Mouse (Mus musculus) megakaryocyte-erythroid progenitor cell, adult 5 weeks (primary cell): ENCODE measurements around the gene Kdf1. TPM values are rescaled to one million over a fixed set of nuclear protein-coding genes. Genes with fewer than 3 reads are reported as not detected.

Source experiments
- polyA plus RNA-seq: library from polyadenylated mRNA; stranded (reverse); fragments of >175 nt; gene quantifications from 2 replicates; pipeline ENCODE4 v1.2.3, GENCODE M21; 2012

Gene Kdf1
- 0.09 TPM in 1 of 2 replicates, not detected in the other for polyA plus RNA-seq

DNA sequence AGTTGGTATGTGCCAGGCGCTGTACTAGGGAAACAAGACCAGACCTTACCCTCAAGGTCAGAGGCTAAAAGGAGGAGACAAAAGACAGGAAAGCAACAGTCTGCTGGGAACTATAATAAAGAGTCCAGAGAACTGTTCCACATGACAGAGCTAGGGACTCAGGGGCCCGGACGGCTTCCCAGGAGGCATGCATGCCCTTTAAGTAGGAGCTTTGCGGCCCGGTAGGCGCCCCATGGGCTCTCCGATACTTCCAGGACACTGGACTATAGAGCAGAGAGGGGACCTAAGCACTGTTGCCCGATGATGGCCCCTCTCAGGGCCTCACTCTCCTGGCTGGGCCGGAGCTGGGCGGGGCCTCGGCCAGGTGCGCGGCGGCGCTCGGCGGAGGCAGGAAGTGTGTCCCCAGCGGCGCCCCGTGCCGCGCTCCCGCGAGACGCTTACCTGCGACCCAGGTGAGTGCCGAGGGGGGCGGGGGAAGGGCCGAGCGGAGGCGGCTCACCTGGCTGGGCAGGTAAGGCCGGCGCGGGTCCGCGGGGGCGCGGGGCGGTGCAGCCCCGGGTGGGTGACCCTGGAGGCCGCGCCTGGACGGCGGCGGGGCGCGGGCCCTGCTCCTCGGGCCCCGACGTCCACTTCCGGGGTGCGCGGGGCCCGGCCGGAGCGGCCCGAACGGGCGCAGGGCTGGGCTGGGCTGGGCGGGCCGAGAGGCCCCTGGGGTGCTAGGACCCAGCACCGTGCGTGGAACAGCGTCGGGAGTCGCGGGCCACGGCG, at the start of gene Kdf1:
TSS of gene Kdf1 (plus strand) at position 363 of the 768 bp plus-strand sequence.

DNA sequence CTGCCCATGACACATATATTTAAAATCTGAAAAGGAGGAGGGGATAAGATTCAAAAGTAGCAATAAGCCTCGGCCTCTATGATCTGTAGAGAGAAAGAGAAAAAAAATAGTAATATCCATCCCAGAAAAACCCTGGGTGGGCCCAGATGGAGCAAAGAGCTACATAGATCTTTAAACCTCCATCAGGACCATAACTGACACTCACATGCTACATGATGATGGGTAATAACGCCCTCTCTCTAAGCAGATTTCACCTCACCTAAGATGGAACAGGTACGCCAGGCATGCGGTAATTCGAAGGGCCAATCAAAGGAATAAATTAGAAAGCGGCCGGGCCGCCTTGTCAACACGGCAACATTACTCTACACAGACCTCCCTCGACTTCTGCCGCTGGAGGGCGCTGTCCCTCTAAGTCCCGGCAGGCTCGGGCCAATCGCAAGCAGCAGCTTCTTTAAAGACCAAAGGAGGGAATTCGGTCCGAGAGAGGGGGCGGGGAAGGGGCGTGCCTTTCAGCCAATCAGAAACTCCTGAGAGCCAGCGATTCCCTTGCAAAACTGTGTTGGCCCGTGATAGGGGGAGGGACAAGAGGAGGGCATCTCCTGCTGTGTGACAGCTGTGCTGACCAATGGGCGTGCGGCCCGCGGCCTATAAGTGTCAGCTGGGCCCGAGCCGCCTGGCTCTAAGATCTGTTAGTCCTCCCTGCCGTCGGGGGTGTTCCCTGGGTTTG, 39.1 kb upstream of the Kdf1 start, which contains the start of gene Tent5b:
TSS of gene Tent5b (plus strand) at position 675 of the 727 bp plus-strand sequence.

DNA sequence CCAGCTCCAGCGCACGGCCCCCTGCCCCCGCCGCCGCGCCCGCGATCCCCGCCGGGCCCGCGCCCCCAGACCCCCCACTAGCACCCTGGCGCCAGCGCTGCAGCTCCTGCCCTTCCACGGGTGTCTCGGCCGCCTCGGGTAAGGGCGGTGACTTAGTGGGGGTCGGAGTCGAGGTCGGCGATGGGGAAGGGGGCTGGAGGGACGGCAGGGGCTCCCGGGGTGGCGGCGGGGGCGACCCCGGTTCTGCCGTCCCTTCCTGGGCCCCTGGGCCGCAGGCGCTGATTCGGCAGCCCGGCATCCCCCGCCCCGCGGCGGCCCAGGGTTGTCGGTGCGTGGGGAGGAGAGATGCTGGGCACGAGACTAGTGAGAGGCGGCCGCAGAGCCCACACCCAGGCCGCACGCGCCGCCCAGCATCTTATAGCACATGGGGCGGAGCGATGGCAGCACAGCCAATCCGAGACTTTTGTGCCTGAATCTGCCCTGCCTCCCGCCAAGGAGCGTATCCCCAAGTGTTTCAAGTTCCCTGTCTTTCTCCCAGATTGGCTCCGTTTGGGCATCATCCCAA, 20.5 kb upstream of the Kdf1 start, which contains the start of gene Trnp1:
TSS of gene Trnp1 (minus strand) at position 391 of the 565 bp plus-strand sequence.

DNA sequence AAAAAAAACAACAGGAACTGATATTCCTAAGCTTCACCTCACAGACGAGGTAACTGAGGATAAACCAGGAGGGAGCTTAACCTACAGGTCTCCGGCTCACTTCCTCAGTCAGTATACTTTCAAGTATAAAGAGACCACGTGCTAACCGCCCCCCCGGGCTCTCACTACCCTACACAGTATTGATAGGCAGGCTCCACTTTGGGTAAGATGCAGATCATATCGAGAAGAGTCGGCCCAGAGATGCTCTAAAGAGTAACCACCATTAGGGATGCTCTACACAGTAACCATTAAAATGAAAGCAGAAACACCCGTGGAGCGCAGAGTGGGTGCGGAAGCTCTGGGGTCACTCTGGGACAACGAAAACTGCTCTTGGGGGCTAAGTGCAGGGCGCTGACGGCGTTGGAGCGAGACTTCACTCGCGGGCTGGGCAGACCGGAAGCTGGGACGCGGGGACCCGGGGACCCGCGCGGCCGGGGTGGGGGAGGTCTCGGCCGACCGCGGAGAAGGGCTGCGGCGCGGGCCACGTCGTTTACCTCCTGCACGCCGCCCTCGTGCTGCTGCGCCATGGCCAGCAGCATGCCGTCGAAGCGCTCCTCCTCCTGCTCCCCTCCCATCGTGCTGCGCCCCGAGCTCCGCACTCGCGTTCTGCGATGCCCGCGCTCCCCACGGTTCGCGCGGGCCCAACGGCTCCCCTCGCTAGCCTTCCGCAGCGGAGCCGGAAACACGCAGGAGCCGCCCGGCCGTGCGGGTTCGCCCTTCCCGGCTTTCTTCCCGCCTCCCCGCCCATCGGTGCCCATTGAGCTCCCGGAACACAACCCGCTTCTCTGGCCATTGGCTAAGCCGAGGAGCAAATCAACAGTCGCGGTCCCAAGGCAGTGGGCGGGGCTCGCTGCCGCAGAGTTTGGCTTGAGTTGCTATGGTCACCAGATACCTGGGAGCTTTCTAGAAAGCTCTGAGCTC, 26.8 kb downstream of the Kdf1 start, which contains the start of gene Nudc:
TSS of gene Nudc (minus strand) at position 725 of the 960 bp plus-strand sequence.

DNA sequence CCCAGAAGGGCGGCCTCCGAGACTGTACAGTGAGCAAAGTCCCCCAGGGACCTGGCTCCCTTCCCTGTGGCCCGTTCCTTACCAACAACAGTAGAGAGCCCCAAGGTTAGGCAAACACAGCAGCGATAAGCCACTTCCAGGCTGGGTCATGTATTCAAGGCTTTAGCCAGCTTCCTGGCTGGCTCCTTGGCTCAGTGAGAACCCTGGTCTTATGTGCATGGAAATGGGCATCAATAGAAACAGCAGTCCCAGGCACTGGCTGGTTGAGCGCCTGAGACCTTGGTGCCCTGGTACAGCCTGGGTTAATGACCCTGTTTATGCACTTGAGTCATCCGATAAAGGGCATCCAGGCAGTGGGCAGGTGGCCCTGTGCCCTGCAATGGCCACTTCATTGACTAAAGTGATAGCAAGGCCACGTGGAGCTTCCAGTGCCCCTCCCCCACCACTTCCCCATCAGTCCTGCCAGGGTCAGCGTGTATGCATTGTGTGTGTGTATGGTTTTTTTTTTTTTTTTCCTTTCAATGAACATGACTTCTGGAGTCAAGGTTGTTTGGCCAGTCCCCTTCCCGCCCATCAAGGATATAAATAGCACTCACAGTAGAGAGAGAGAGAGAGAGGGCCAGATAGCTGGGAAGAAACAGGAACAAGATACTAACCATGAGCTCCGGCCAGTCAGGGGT, 34.1 kb downstream of the Kdf1 start, which contains the start of gene Nr0b2:
TSS of gene Nr0b2 (plus strand) at position 609 of the 680 bp plus-strand sequence.

DNA sequence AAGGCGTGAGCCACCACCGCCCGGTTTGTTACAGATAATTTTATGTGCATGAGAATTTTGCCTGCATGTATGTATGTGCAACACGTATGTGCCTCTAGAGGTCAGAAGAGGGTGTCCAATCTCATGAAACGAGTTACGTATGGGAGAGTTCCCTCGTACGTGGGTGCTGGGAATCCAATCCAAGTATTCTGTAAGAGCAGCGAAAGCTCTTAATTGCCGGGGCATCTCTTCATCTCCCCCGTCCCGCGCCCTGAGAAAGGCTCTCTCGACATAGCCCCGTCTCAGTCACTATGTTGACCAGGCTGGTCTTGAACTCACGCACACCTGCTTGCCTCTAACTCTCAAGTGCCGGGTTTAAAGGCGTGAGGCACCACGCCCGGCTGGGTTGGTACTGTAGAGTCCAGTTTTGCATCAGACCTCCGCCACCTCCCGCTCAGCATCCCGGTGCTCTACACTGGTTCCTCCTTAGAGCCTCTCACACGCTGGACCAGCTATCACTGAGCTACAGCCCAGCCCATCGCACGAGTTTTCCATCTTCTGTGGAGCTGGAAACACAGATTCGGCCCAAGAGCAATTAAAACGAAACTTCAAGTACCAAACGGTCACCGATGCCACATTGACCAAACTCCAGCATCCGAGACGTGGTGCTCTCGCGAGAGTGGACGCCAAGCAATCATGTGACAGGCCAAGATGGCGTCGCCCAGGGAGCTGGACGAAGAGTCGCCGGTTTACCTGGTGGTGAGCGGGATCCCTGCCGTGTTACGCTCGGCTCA, 55.5 kb downstream of the Kdf1 start, which contains the start of gene Gpatch3:
TSS of gene Gpatch3 (plus strand) at position 676 of the 773 bp plus-strand sequence.

Other genes starting within 250 kb of the Kdf1 start
- gene Tmem222, start 241.2 kb upstream of the Kdf1 start, polyA plus RNA-seq: 35.7 and 45.4 TPM in 2 replicates
- 97.5 and 98.3 TPM in 2 replicates for gene Wdtc1, start 165.5 kb upstream of the Kdf1 start, polyA plus RNA-seq
- 62.5 and 66.4 TPM in 2 replicates for gene Slc9a1, start 149.3 kb upstream of the Kdf1 start, polyA plus RNA-seq
- 0.05 and 0.10 TPM in 2 replicates for gene Tent5b, start 38.8 kb upstream of the Kdf1 start, polyA plus RNA-seq
- gene Trnp1, start 20.4 kb upstream of the Kdf1 start, polyA plus RNA-seq: 0.10 and 0.85 TPM in 2 replicates
- gene Nudc, start 27.0 kb downstream of the Kdf1 start, polyA plus RNA-seq: 465 and 673 TPM in 2 replicates
- gene Nr0b2, start 34.4 kb downstream of the Kdf1 start, polyA plus RNA-seq: 3.7 and 6.3 TPM in 2 replicates
- 15.9 and 22.6 TPM in 2 replicates for gene Gpatch3, start 55.8 kb downstream of the Kdf1 start, polyA plus RNA-seq
- 59.1 and 63.0 TPM in 2 replicates for gene Gpn2, start 65.4 kb downstream of the Kdf1 start, polyA plus RNA-seq
- gene Sfn, start 83.2 kb downstream of the Kdf1 start, polyA plus RNA-seq: 34.4 and 37.5 TPM in 2 replicates
- 60.6 and 62.1 TPM in 2 replicates for gene Zdhhc18, start 131.2 kb downstream of the Kdf1 start, polyA plus RNA-seq
- 12.9 and 13.3 TPM in 2 replicates for gene Pigv, start 153.7 kb downstream of the Kdf1 start, polyA plus RNA-seq
- gene Arid1a, start 237.8 kb downstream of the Kdf1 start, polyA plus RNA-seq: 102 and 143 TPM in 2 replicates